Mouse (Mus musculus) cerebellum, adult 9-11 months (tissue): ENCODE data around the gene Lrp11.
"Not testable (repeated sequence)": the region's sequence is repeated elsewhere in the genome, so short reads cannot be mapped to it uniquely, and the experiment has no call there.

Experiments
- DNase-seq: peaks from one replicate; pipeline ENCODE4 v3.0.0; 2022

The Lrp11 gene

DNA sequence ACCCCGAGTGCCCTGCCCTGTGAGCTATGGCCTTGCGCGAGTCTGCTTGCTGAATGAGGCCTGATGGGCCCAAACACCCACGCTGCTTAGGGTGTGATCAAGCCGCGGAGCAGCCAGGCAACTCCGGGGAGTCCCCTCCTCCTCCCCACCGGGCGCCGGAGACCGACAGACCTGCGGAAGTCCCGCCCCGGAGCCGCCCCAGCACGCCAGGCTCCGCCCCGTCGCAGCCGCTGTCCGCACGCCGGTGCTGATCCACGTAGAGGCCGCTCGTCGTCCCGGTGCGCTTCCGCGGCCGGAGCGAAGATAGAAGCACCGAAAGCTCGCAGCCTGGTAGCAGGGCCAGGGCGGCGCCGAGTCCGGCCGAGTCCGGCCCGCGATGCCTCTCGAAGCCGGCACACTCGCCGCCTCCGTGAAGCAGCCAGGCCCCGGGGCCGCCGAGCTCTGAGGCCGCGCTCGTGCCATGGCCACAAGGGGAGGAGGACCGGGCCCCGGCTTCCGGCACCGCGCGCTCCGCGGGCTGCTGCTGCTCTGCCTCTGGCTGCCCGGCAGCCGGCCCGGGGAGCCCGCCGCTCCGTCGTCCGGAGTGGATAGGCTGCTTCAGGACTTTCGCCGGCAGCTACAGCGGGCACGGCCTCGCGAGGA is at the start of gene Lrp11:
Lrp11 (plus strand) TSS at position 209 of the 642 bp plus-strand sequence.
- peak; percentile 90 for DNase-seq

DNA sequence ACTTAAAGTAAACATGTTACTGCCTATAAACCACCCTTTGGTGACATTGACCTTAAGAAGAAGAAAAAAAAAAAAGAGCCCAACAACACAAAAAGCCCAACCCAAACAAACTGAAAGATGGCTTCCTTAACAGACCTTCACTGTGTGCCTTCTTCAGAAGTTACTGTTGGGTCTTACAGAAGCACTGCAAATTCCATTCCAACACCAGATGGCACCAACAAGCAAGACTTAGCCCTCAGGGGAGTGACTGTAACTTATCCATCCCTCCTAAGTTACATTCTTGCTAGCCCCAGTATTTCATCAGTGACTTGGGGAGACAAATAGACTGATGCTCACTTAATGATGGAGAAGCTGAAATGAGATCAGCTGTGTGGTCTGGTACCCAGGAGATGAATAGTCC is 11.6 kb upstream of the Lrp11 start:
- no peak for DNase-seq

DNA sequence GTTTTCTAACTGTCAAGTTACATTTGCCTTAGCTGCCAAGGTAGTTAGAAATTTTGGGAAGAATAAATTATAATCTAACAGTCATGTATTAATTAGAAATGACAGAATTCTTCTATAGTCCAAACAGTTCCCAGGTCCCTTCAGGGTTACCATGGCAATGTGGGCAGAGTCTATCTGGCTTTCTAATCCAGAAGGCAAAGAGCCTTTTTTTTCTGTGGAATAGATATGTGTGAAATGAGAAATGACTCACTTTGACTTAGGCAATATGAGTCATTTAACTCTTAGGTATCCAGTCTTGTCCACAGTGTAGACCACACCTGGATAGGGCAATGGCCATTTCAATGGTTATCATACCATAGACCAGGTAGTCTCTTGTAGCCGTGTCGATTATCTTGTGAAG is 8.2 kb upstream of the Lrp11 start:
- no peak for DNase-seq

- DNase-seq = no peak
These were observed 7.3 kb upstream of the Lrp11 start for GRCm38 (mm10) chr10:7582157-7582890.

- no peak for DNase-seq
These were observed 6.6 kb upstream of the Lrp11 start for GRCm38 (mm10) chr10:7582891-7583557.

GRCm38 (mm10) chr10:7586771-7587170 is 2.8 kb upstream of the Lrp11 start:
- no peak for DNase-seq

GRCm38 (mm10) chr10:7590234-7590689 is 662 bp downstream of the Lrp11 start:
- DNase-seq = no peak

DNA sequence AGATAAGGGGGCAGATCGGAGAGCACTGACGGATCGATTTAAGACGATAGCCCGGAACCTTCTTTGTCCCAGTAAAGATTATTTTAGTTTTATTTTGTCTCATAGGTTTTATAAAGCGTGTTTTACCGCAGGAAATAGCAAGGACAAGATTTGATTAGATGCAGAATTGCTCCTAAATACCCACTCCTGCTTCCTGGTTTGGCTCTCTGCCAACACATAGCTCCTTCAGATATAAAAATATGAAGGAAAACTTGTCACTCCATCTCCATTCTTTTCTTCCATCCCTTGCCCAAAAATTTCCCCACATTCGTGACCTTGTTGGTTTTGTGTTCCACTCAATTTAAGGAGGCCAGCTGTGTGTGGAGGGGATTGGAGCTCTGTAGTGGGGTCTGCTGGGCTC is 1.2 kb downstream of the Lrp11 start:
- DNase-seq = no peak

- DNase-seq = no peak
These were observed 5.2 kb downstream of the Lrp11 start for GRCm38 (mm10) chr10:7594797-7595196.

- no peak for DNase-seq
These were observed 6.7 kb downstream of the Lrp11 start for GRCm38 (mm10) chr10:7596251-7596650.

DNA sequence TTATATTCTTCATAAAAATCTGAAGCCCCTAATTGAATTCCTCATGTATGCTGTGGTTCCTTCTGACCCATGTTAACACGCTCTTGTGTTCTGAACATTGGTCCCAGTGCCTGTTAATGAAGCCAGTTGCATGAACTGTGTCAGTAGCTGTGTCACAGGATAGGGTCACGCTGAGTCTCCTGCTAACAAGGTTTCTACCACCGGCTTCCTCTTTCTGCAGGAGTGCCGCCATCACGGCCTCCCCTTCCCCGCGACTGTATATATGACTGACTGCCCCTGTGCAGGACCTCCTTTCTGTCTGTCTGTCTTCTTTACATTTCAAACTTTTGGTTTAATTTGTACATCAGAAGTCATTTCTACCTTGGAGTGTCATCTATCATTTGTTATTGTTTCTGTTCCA is 8.6 kb downstream of the Lrp11 start:
- DNase-seq = no peak

- DNase-seq = peak; percentile 63
These were observed 11.0 kb downstream of the Lrp11 start for GRCm38 (mm10) chr10:7600647-7601046.

DNA sequence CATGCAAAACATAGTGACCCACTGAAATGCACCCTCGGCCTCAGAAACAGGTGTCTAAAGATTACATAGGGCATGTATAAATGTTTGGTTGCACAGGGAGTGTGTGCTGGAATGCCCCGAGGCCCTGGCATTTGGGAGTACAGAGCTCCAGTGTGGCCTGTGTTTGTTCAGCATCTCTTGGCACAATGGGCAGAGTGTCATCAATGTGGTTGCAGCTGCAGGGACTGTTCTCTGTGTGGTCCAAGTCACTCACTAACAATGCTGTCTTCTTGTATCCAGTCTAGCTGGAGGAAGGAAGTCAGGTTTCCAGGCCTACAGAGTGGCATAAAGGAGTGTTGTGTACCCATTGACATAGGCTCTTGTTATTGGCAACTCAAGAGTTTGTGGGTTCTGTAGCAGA is 15.6 kb downstream of the Lrp11 start:
- DNase-seq = no peak

- DNase-seq = no peak
These were observed 16.8 kb downstream of the Lrp11 start for GRCm38 (mm10) chr10:7606437-7606836.

GRCm38 (mm10) chr10:7608611-7609010 is 19.0 kb downstream of the Lrp11 start:
- no peak for DNase-seq

DNA sequence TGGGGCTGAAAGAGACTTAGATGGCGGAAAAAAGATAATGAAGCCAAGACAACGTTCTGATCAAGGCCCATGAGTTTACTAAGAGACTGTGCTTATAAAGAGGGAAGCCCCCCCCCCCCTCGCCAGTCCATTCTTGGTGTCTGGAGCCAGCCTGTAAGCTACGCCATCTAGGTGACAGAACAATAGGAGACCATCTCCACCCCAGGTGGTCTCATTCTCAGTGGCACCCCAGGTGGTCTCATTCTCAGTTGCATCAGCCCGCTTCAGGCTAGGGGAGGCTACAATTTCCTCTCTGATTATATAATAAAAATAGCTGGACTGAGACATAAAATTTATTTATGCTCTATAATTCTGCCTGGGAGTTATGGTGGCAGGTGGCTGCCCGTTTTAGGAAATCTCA is 22.0 kb downstream of the Lrp11 start:
- DNase-seq = no peak

DNA sequence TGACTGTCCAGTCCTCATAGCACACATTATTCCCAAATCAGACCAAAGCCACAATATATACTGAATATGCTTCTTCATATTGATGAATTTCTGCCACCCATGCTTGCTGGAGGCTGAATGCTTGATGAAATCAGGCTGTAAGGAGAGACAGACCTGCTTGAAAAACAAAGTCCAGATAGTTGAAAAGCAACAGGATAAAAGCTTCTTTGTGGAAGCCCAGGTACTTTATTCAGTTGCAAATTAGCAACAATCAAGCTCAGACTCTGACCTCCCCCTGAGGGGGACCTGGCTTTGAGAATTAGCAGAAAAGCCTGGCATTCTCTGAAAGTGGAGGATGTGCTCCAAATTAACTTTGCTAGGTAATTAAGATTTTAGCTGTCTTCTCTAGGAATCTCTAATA is 22.6 kb downstream of the Lrp11 start:
- not testable (repeated sequence) for DNase-seq

- DNase-seq = no peak
These were observed 25.2 kb downstream of the Lrp11 start for GRCm38 (mm10) chr10:7614834-7615233.

GRCm38 (mm10) chr10:7617146-7617545 is 27.5 kb downstream of the Lrp11 start:
- DNase-seq = not testable (repeated sequence)

GRCm38 (mm10) chr10:7617556-7617955 is 28.0 kb downstream of the Lrp11 start:
- DNase-seq = not testable (repeated sequence)

DNA sequence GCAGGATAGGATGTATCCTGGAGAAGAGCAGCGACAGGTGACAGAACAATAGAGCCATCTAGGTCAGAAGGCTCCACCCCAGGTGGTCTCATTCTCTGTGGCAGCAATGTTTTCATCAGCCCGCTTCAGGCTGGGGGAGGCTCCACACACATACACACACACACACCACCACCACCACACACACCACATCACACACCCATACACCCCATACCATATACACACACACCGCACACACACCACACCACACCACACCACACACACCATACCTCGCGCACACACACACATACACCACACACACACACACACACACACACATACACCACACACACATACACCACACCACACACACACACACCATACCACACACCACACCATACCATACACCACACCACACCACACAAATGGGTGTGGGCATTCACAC is 30.2 kb downstream of the Lrp11 start:
- DNase-seq = no peak

- DNase-seq = no peak
These were observed 31.1 kb downstream of the Lrp11 start for GRCm38 (mm10) chr10:7620723-7621122.

DNA sequence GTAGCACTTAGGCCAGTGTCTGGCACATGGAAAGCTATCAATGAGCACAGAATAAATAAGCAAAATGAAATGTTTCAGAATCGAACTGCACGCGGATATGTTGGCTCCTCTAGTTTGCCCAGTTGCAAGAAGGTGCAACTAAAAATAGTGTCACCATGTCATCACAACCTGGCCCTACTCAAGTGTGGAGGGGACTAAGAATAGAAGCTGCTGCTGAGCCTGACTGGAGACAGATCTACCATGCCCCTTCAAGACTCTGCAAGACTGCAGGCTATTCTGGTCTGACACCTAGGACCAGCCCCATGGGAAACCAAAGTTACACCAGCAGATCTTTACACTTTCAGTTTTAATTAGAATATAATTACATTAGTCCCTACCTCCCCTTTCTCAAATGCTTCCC is 32.8 kb downstream of the Lrp11 start:
- DNase-seq = no peak
